Mouse (Mus musculus): ENCODE measurements around the gene Nenf. TPM values are rescaled to one million over a fixed set of nuclear protein-coding genes. Genes with fewer than 3 reads are reported as not detected.

Nenf gene
- total RNA-seq, 1 experiment: 31.2 TPM

GRCm38 (mm10) chr1:191324733-191325590, 7.0 kb upstream of the Nenf start:
- no peaks in the 10 kb centered on the region for H3K36me3 ChIP-seq (ENCODE audit: control insufficient read depth, insufficient read depth, low read length, poor library complexity, severe bottlenecking)
- no peak overlapping the region for H3K9ac ChIP-seq (ENCODE audit: insufficient read depth, low read depth, low read length, poor library complexity, severe bottlenecking)
- no peaks in the 10 kb centered on the region for H3K9me3 ChIP-seq (ENCODE audit: control insufficient read depth, insufficient read depth, low read depth, low read length)
- in situ Hi-C loops (cut with MboI; ENCODE audit: low sequenced_read_pairs in 2 of 2, unreplicated experiment in 2 of 2): loop anchor here in 1 of 2 experiments (25.0 kb wide), 1 partner anchor 487 kb away; the partner anchor contains the start of gene Nek2
- no peak for DNase-seq (ENCODE audit: low read depth, low spot score)
- no peak overlapping the region for H3K27ac ChIP-seq (ENCODE audit: insufficient read depth, low read depth, low read length, poor library complexity, severe bottlenecking)
- peaks cover 2 to 4% of the 10 kb centered on the region in 2 experiments; a peak in 2 of 4 replicates for H3K4me1 ChIP-seq (ENCODE audit: control insufficient read depth in 2 of 2, insufficient read depth in 2 of 2, low read length in 2 of 2, poor library complexity in 1 of 2)
- H3K4me3 ChIP-seq (ENCODE audit: insufficient read depth in 1 of 2, low read depth in 1 of 2, low read length in 2 of 2, poor library complexity in 1 of 2, severe bottlenecking in 1 of 2): no peak overlapping the region
- TF ChIP-seq ZC3H11A (IDR thresholded peaks at IDR 0.05; ENCODE audit: borderline replicate concordance, low read depth, low read length) (no peak), MAFK (IDR thresholded peaks at IDR 0.05; ENCODE audit: insufficient read depth, low read depth, low read length) (no peak), HCFC1 (IDR thresholded peaks at IDR 0.05; ENCODE audit: borderline replicate concordance, insufficient read depth, low read length) (no peak), ZNF384 (IDR thresholded peaks at IDR 0.05; ENCODE audit: low read depth, low read length) (no peak), CHD2 (IDR thresholded peaks at IDR 0.05; ENCODE audit: low read depth, low read length) (no peak)

GRCm38 (mm10) chr1:191323381-191323780, 5.4 kb upstream of the Nenf start:
- in situ Hi-C loops (cut with MboI; ENCODE audit: low sequenced_read_pairs in 2 of 2, unreplicated experiment in 2 of 2): no loop called here
- no peaks in the 10 kb centered on the region for H3K9me3 ChIP-seq (ENCODE audit: control insufficient read depth, insufficient read depth, low read depth, low read length)
- TF ChIP-seq HCFC1 (IDR thresholded peaks at IDR 0.05; ENCODE audit: borderline replicate concordance, insufficient read depth, low read length): no peak
- no peaks in the 10 kb centered on the region for H3K36me3 ChIP-seq (ENCODE audit: control insufficient read depth, insufficient read depth, low read length, poor library complexity, severe bottlenecking)
- no peak overlapping the region for H3K27ac ChIP-seq (ENCODE audit: insufficient read depth, low read depth, low read length, poor library complexity, severe bottlenecking)
- H3K4me1 ChIP-seq (ENCODE audit: control insufficient read depth in 2 of 2, insufficient read depth in 2 of 2, low read length in 2 of 2, poor library complexity in 1 of 2): peaks cover 2 to 4% of the 10 kb centered on the region in 2 experiments; a peak in 2 of 4 replicates
- no peak for DNase-seq (ENCODE audit: low read depth, low spot score)
- no peak overlapping the region for H3K4me3 ChIP-seq (ENCODE audit: insufficient read depth in 1 of 2, low read depth in 1 of 2, low read length in 2 of 2, poor library complexity in 1 of 2, severe bottlenecking in 1 of 2)
- H3K9ac ChIP-seq (ENCODE audit: insufficient read depth, low read depth, low read length, poor library complexity, severe bottlenecking): no peak overlapping the region

- DNase-seq (ENCODE audit: low read depth, low spot score): no peak
- no peak overlapping the region for H3K9ac ChIP-seq (ENCODE audit: insufficient read depth, low read depth, low read length, poor library complexity, severe bottlenecking)
- H3K4me3 ChIP-seq (ENCODE audit: insufficient read depth in 1 of 2, low read depth in 1 of 2, low read length in 2 of 2, poor library complexity in 1 of 2, severe bottlenecking in 1 of 2): no peak overlapping the region
- in situ Hi-C loops (cut with MboI; ENCODE audit: low sequenced_read_pairs in 2 of 2, unreplicated experiment in 2 of 2): no loop called here
- no peak overlapping the region for H3K27ac ChIP-seq (ENCODE audit: insufficient read depth, low read depth, low read length, poor library complexity, severe bottlenecking)
- H3K36me3 ChIP-seq (ENCODE audit: control insufficient read depth, insufficient read depth, low read length, poor library complexity, severe bottlenecking): no peaks in the 10 kb centered on the region
- no peaks in the 10 kb centered on the region for H3K4me1 ChIP-seq (ENCODE audit: control insufficient read depth in 2 of 2, insufficient read depth in 2 of 2, low read length in 2 of 2, poor library complexity in 1 of 2)
- TF ChIP-seq MAFK (IDR thresholded peaks at IDR 0.05; ENCODE audit: insufficient read depth, low read depth, low read length) (no peak), HCFC1 (IDR thresholded peaks at IDR 0.05; ENCODE audit: borderline replicate concordance, insufficient read depth, low read length) (no peak), CHD2 (IDR thresholded peaks at IDR 0.05; ENCODE audit: low read depth, low read length) (no peak), ZNF384 (IDR thresholded peaks at IDR 0.05; ENCODE audit: low read depth, low read length) (no peak), ZC3H11A (IDR thresholded peaks at IDR 0.05; ENCODE audit: borderline replicate concordance, low read depth, low read length) (no peak)
- no peaks in the 10 kb centered on the region for H3K9me3 ChIP-seq (ENCODE audit: control insufficient read depth, insufficient read depth, low read depth, low read length)
Measured at GRCm38 (mm10) chr1:191318686-191319085, 692 bp upstream of the Nenf start.

- Histone ChIP-seq H3K4me1 (ENCODE audit: control insufficient read depth in 2 of 2, insufficient read depth in 2 of 2, low read length in 2 of 2, poor library complexity in 1 of 2) (peaks cover 0 to 2% of the 10 kb centered on the region in 2 experiments; a peak in 1 of 4 replicates), H3K27ac (ENCODE audit: insufficient read depth, low read depth, low read length, poor library complexity, severe bottlenecking) (no peak overlapping the region), H3K9me3 (ENCODE audit: control insufficient read depth, insufficient read depth, low read depth, low read length) (no peaks in the 10 kb centered on the region), H3K9ac (ENCODE audit: insufficient read depth, low read depth, low read length, poor library complexity, severe bottlenecking) (no peak overlapping the region), H3K4me3 (ENCODE audit: insufficient read depth in 1 of 2, low read depth in 1 of 2, low read length in 2 of 2, poor library complexity in 1 of 2, severe bottlenecking in 1 of 2) (no peak overlapping the region), H3K36me3 (ENCODE audit: control insufficient read depth, insufficient read depth, low read length, poor library complexity, severe bottlenecking) (no peaks in the 10 kb centered on the region)
- in situ Hi-C loops (cut with MboI; ENCODE audit: low sequenced_read_pairs in 2 of 2, unreplicated experiment in 2 of 2): no loop called here
- TF ChIP-seq HCFC1 (IDR thresholded peaks at IDR 0.05; ENCODE audit: borderline replicate concordance, insufficient read depth, low read length): no peak
- TF ChIP-seq ZNF384 (IDR thresholded peaks at IDR 0.05; ENCODE audit: low read depth, low read length): peak; percentile 36; the same call in 1 of the 2 replicates
- no peak for TF ChIP-seq CHD2 (IDR thresholded peaks at IDR 0.05; ENCODE audit: low read depth, low read length)
- DNase-seq (ENCODE audit: low read depth, low spot score): no peak
Measured at GRCm38 (mm10) chr1:191316818-191317217, 1.2 kb downstream of the Nenf start.

All from ES-E14 (cell line).